Mouse (Mus musculus) left cerebral cortex, postnatal 14 days (tissue): ENCODE measurements around the gene Vegfb. TPM values are rescaled to one million over a fixed set of nuclear protein-coding genes. Genes with fewer than 3 reads are reported as not detected.
"Not testable (repeated sequence)": the region's sequence is repeated elsewhere in the genome, so short reads cannot be mapped to it uniquely, and the experiment has no call there.

ENCODE experiments used
- DNase-seq, 2 experiments: peaks; one replicate each; pipeline ENCODE4 v3.0.0; 2021 to 2022; ENCODE audit warnings: low spot score in 2 of 2, mixed read lengths in 1 of 2
- intact Hi-C: fragments of 180-260 bp; cut with DNase I; formaldehyde crosslinking; loops from one replicate; pipeline ENCODE4 v1.15.1; 2025
- total RNA-seq, 2 experiments: library from RNA; stranded (reverse); gene quantifications; 2 replicates each; pipeline ENCODE4 v1.2.3; 2021

The Vegfb gene
- total RNA-seq, 2 experiments from 2014 or later = 64.3 to 75.4 TPM

GRCm38 (mm10) chr19:6994002-6994401 is 6.6 kb upstream of the Vegfb start:
- DNase-seq = no peak
- intact Hi-C loops = no loop called here

- intact Hi-C loops = no loop called here
- no peak for DNase-seq
Measured at GRCm38 (mm10) chr19:6993011-6993770, 5.7 kb upstream of the Vegfb start.

GRCm38 (mm10) chr19:6992011-6992858 is 4.8 kb upstream of the Vegfb start, which contains the start of gene Dnajc4:
TSS of gene Dnajc4 (minus strand) at chr19:6992572.
- DNase-seq = peak; percentile 95 to 96
- intact Hi-C loops = no loop called here

- intact Hi-C loops, DNase-seq: not testable (repeated sequence)
Measured at GRCm38 (mm10) chr19:6991166-6991565, 3.7 kb upstream of the Vegfb start.

- intact Hi-C loops = no loop called here
Measured at GRCm38 (mm10) chr19:6990712-6991111, 3.3 kb upstream of the Vegfb start.

GRCm38 (mm10) chr19:6989251-6989650 is 1.8 kb upstream of the Vegfb start:
- no peak for DNase-seq
- intact Hi-C loops = no loop called here

More at GRCm38 (mm10) chr19:6990712-6991111, 3.3 kb upstream of the Vegfb start:
- DNase-seq = no peak

GRCm38 (mm10) chr19:6987904-6988285 is 444 bp upstream of the Vegfb start:
- DNase-seq = no peak
- intact Hi-C loops = no loop called here

- intact Hi-C loops = no loop called here
- DNase-seq = no peak
Measured at GRCm38 (mm10) chr19:6985951-6986708, 1.3 kb downstream of the Vegfb start.

- DNase-seq = no peak
- intact Hi-C loops = no loop called here
Measured at GRCm38 (mm10) chr19:6985300-6985699, 2.2 kb downstream of the Vegfb start.

GRCm38 (mm10) chr19:6983621-6984020 is 3.8 kb downstream of the Vegfb start:
- intact Hi-C loops = no loop called here
- no peak for DNase-seq

- DNase-seq = no peak
- intact Hi-C loops = no loop called here
Measured at GRCm38 (mm10) chr19:6981465-6981864, 6.0 kb downstream of the Vegfb start.

GRCm38 (mm10) chr19:6980381-6981093 is 6.9 kb downstream of the Vegfb start, which contains the start of gene Fkbp2:
TSS of gene Fkbp2 (minus strand) at chr19:6980501.
- intact Hi-C loops = no loop called here
- peak; percentile 98 to 99 for DNase-seq

GRCm38 (mm10) chr19:6979486-6980380 is 7.7 kb downstream of the Vegfb start:
- intact Hi-C loops = loop anchor here (5.0 kb wide), 2 partner anchors 37 to 57 kb away; partner anchors contain the start of genes Bad, Esrra and Gpr137
- peak; percentile 99 to 100 for DNase-seq

GRCm38 (mm10) chr19:6979001-6979479 is 8.4 kb downstream of the Vegfb start:
- intact Hi-C loops = loop anchor here (5.0 kb wide), 2 partner anchors 37 to 57 kb away; partner anchors contain the start of genes Bad, Esrra and Gpr137
- peak in 1 of 2 experiments; percentile 52 for DNase-seq

GRCm38 (mm10) chr19:6978639-6978974 is 8.8 kb downstream of the Vegfb start:
- no peak for DNase-seq
- intact Hi-C loops = loop anchor here (5.0 kb wide), 2 partner anchors 36 to 56 kb away; partner anchors contain the start of genes Bad, Esrra and Gpr137

- DNase-seq = no peak
- intact Hi-C loops = loop anchor here (5.0 kb wide), 2 partner anchors 36 to 56 kb away; partner anchors contain the start of genes Bad, Esrra and Gpr137
Measured at GRCm38 (mm10) chr19:6977759-6978638, 9.5 kb downstream of the Vegfb start.
